Mouse (Mus musculus) CD4-positive, CD25-positive, alpha-beta regulatory T cell, adult 4 months (primary cell): Measurements from ENCODE around the gene Mipep. TPM values are rescaled to one million over a fixed set of nuclear protein-coding genes. Genes with fewer than 3 reads are reported as not detected.

ENCODE experiments used
- ATAC-seq: one replicate; pipeline ENCODE4 v1.8.0; 2017
- polyA plus RNA-seq, 2 experiments: library from polyadenylated mRNA; unstranded; fragments of 100-300 nt; shearing (Covaris generic); gene quantifications; one replicate each; pipeline ENCODE4 v1.2.1; 2017

Gene Mipep
- polyA plus RNA-seq, 2 experiments from 2014 or later, result 1.6 to 1.8 TPM

DNA sequence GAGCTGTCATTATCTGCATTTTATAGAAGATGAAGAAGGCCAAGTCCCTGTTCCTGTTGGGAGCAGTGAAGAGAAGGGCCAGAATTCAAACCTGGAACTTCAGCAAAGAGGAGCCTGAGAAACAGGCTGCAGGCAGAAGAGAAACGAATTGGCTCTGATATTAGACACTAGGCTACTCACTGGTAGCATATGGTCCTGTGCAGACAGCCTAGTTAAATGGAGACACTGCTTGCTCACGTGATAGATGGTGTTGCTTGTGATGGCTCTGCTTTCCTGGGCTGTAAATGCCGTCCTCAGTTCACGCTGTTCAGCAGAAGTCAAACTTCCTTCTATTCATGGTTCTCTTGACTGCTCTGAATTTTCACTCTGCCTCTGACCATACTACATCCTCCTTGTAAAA, 98.3 kb downstream of the Mipep start:
- ATAC-seq, result no peak

DNA sequence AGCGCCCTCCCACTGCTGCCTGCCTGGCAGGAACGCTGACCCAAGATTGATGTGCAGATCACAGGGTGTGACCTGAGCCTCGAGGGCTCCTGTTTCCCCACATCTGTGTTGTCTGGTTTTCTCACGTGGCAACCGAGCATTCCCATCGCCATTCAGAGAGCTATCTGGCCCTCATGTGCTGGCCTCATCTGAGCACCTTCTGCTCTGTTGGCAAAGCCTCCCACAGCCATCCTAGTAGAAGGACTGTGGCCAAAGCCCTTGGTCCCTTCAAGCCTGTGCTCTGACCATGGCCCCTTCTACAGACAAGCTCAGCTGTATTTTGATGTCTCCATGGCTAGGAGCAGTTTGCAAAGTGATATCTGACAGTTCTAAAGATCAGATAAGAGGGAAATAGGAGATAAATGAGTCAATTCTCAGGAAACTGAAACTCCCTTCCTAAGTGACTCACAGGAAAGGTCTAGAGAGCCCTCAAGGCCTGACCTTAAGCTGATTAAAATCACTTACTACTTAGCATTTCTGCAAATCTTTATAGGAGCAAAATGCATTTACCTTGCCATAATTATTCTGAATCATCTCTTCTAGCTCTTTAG, 101.1 kb downstream of the Mipep start:
- ATAC-seq, result no peak

DNA sequence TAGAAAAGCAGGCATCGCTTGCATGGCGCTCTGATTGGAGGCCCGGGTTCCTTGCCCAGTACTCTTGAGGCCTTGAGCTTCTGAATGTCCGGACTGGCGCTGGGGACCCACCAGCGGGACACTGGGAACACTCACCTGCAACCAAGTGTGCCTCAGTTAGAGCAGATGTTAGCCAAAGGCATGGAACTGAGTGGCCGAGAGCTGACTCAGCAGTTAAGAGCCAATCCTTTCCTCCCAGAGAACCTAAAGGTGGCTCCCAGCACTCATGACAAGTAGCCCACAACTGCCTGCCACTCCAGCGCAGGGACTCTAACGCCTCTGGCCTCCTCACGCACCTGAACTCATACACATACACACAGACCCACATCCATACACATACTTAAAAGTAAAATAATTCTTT, 109.5 kb downstream of the Mipep start:
- ATAC-seq, result no peak

DNA sequence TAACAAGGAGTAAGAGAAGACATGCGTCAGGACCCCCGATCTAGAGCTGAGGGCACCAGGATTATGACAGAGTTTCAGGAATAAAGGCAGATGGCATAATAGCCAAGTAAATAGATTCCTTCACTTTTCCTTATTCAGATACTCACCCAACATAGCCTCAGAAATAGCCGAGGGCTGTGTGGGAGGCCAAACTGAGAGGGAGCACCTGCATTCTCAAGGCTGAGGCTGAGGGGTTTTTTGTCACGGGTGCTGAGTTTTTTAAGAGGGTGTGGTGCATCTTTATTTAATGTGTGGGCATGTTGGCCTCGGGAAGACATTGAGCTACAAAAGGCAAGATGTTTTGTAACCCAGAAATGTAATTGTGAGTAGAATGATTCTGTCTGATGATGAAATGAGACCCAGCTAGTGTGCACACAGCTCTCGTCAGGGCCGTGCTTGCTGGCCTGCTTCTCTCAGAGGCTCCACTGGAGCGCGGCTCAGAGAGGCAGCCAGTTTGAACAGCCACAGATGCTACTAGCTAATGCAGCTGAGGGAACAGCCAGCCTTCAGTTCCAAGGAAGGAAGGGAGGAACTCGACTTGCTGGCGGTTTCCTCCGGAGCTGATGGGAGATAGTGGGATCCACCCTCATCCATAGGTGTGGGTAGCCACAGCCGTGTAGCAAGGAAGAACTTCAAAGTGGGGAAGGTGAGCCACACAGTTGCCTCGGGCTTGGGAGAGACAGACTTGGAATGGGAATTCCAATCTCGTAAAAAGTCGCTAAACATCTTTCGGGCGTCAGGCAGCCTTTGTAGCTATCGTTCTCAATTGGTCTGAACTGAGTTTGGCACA, 111.0 kb downstream of the Mipep start:
- ATAC-seq, result no peak

DNA sequence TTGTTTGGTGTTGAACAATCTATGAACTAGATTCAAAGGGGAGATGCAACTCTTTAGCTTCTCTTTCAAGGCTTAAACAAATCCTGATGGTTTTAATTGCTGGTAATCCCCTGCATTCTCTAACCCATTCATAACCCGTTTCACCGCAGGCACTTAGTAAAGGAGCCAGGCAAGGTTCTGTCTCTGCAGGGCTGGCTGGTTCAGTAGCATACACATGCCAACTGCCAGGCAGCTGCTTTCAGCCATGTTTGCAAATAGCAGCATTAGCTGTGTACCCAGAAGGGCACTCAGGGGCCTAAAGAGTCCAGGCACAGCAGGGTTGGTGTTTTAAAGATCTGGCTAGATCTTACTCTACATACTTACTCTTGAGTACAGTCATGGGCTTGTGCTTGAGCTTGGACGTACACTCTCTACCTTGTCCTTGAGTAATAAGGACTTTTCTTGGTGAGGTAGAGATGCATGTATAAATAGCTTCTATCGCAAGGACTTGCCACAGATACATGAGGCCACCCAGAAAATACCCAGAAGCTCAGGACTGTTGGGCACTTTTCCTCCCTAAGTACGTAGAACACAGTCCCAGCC, 113.8 kb downstream of the Mipep start:
- ATAC-seq, result no peak

DNA sequence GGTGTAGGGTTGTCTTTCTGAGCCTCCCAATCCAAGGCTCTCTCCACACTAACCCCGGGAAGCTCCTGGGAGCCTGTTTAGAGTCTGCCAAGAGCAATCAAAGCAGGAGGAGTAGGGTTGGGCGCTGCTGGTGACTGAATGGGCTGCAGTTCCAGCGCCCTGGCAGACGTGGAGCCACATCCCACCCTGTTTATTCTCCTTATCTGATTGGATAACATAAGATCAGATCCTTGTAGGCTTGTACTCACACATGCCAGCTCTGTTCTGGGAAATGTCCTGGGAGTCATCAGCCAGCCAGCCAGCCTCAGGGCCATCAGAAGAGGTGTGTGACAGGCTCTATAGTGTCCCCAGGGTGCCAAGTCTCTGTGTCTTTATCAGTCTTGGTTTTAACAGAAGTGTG, 120.1 kb downstream of the Mipep start:
- no peak for ATAC-seq

DNA sequence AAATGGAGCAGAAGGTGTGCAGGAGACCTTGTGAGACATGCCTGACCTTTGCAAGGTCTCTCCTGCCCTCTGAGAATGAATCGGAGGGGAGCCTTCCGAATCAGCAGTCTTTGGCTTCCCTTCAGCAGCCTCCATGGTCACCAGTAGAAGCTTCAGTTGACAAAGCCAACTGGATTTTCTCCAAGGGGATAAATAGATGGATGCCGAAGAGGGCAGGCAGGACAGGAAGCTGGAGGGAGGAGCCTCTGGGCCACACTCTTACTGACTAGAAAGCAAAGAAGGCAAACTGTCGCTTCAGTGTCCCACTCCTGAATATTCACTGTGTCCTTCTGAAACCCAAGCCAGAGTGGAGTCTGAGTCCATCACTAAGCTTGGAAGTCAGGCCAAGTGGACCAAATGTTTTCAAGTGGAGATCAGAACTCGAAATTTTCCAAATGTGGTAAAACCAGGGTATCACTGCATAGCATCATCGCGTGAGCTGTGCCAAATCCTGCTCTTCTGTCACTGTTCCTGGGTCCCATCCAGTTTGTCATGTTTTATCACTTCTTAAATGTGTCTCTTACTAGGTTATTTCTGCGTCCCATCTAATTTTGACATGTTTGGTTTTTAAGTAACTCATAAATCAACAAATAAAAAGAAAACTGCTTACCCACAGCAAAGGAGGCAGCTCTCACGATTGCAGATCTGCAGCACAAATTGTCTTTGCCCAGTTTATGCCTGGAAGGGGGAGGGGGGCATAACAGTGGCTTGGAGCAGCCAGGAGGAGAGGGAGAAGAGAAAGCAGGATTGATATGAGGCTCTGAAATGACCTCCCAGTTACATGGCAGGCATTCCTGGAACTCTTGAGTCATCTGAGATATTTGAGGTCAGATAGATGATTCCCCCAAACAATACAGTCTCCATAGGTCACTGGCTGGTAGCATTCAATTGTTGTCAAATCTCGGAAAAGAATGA, 122.3 kb downstream of the Mipep start:
- ATAC-seq, result no peak

DNA sequence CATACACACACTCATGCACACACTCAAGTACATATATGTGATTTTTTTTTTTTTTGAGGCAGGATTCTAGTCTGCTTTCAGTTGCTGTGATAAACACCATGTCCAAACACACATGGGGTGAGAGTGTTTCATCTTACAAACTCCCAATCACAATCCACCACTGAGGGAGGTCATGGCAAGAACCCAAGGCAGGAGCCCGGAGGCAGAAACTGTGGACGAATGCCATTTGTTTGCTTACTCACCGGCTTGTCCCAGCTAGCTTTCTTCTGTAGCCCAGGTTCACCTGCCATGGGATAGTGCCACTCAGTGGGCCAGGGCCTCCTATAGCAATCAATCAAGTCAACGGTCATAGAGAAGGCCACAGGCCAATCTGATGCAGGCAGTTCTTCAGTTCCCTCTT, 125.0 kb downstream of the Mipep start:
- no peak for ATAC-seq

DNA sequence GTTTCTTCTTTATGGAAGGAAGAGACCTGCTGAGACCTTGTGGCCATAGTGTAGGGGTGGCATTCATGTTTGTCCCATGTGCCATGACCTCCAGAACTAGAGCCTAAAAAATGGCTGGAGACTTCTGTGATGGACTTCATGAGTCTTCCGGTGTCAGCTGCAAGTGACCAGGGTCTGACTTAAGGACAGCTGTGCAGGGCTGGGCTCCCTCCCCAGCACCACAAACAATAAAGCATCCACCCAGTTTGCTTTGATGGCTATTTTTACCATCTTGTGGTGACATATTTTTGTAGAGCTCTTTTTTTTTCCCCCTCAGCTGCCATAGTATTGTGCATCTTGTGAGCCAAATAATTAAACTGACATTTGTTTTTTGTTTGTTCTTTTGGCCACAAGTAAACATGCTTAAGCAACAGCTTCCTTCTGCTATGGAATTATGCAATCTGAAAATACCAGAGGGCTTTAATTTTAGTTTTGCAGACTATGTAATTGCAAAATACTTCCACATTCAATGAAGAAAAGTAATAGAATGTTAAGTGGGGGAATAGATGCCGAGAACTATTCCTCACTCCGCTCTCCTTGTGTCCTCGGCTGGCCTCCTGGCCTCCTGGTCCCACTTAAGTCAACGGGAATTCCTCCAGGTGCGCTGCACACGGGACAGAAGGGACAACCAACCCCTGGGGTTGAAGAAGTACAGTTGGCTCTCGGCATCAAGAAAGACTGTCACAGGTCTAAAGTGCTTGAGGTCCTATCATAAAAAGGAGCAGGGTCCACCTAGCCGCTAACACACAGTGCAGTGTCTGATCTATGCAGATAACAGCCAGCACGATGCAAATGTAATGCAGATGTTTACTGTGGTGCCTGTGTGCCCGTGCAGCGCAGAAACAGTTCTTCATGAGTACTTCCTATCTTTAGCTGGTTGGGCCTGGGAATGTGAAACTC, 126.4 kb downstream of the Mipep start:
- ATAC-seq, result no peak

DNA sequence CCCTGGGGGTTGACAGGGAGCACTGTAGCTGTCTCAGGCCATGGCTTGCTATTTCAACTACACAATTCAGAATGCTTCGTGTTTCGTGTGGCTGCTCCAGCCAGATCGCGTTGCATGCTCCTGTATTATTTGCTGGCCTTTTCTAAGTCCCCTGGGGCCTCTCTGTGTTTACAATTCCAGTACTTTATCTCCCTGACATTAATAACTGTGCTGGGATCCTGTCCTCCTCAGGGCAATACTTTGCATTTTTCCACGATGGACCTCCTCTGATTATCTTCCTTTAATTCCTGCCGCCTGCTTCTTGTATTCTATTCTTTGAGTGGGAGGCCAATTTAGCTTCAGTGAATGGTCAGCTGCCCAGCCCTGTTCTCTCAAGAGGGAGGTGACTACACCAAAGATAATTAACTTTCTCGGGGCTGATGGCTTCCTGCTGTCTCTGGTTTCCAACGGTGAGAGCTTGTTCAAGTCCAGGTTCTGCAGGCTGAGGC, 128.7 kb downstream of the Mipep start:
- ATAC-seq, result no peak

DNA sequence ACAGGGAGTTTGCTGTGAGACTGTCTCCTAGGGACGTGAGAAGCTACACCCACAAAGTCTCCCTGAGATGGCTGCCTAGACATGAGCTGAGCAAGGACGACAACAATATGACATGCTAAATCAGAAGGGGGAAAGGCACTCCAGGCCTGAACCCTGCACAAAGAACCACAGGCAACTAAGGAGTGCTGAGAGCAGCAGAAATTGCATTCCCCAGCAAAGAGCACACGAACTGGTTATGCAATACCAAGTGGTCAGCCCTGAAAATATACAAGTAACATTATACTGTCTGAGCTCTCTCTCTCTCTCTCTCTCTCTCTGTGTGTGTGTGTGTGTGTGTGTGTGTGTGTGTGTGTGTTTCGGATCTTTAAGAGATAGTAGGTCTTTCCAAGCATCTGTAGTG, 132.3 kb downstream of the Mipep start:
- no peak for ATAC-seq

DNA sequence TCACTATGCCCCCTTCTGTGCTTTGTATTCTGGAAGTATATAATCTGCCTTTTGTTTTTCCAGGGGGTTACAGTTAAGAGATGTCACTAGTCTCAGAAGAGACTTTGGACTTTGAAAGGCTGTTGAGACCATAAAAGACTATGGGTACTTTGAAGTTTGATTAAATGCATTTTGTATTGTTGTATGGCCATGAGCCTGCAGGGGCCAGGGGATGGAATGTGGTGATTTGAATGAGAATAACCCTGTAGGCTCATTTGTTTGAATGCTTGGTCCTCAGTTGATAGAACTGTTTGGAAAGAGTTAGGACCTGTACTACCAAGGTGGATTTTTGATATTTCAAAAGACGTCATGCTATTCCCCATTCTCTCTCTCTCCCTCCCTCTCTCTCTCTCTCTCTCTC, 141.6 kb downstream of the Mipep start:
- no peak for ATAC-seq

DNA sequence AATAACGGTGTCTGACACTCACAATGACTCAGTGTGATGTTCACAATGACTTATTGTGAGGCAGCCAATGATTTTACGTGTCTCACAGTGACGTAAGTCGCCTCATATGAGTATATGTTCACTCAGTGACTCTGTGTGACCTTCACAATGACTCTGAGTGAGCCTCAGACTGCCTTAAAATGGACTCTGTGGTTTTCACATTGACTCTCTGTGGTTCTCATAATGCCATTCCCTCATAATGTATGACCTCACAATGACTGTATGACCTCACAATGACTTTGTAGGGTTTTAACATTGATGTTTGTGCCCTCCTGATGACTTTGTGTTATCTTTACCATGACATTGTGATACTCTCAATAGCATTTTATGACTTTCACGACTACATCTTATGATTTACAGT, 151.3 kb downstream of the Mipep start:
- ATAC-seq, result no peak

DNA sequence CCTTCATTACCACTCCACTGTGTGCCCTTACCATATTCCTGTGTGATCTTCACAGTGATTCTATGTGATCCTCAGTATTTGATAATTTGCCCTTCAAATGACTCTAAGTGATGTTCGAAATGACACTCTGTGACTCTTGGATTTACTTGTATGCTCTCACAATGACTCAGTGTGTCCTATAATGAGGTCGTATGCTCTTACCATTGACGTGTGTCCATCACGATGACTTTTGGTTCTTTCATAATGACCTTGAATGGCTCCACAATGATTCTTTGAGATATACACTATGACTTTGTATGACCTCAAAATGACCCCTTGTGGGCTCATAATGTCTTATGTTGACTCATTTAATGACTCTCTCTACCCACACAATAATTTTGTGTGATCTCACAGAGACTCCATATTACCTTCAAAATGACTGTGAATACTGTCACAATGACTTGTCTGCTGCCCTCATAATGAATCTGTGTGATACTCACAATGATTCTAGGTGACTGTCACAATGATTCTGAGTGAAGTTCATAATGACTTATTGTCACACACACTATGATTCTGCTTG, 153.2 kb downstream of the Mipep start:
- no peak for ATAC-seq

Other genes starting within 250 kb of the Mipep start
- gene Spata13, start 150.6 kb upstream of the Mipep start, polyA plus RNA-seq, result 100 to 1,000 TPM in 1 of 2 experiments, 10 to 100 TPM in 1; 90.7 to 146 TPM
- gene C1qtnf9, start 16.4 kb upstream of the Mipep start, polyA plus RNA-seq, result under 1 TPM in 1 of 2 experiments, not detected in 1; 0.39 TPM